Mouse (Mus musculus) C2C12 (cell line): ENCODE measurements around the gene Cntf. TPM values are rescaled to one million over a fixed set of nuclear protein-coding genes. Genes with fewer than 3 reads are reported as not detected.

Experiments used
- H3K27me3 ChIP-seq: one replicate; pipeline ENCODE4 v1.6.1; 2011; ENCODE audit not compliant: control insufficient read depth, insufficient read depth, insufficient read length
- H3K36me3 ChIP-seq: one replicate; pipeline ENCODE4 v1.6.1; 2011; ENCODE audit not compliant: control insufficient read depth, insufficient read depth
- H3K4me3 ChIP-seq: one replicate; pipeline ENCODE4 v1.5.1; 2011; ENCODE audit warnings: mild to moderate bottlenecking, control low read depth; ENCODE audit not compliant: poor library complexity, insufficient read depth, severe bottlenecking
- H3K79me2 ChIP-seq: one replicate; pipeline ENCODE4 v1.6.1; 2011; ENCODE audit not compliant: control insufficient read depth, insufficient read depth
- H3K79me3 ChIP-seq: one replicate; pipeline ENCODE4 v1.6.1; 2011; ENCODE audit warnings: low read depth, control low read depth
- H3ac ChIP-seq: one replicate; pipeline ENCODE3; 2011; ENCODE audit warnings: low read depth; ENCODE audit not compliant: control insufficient read depth, insufficient read length
- CEBPB ChIP-seq: IDR thresholded peaks from one replicate; pipeline ENCODE4 v1.6.1; 2011; ENCODE audit warnings: low read depth, mild to moderate bottlenecking, control low read depth, moderate library complexity
- CTCF ChIP-seq: IDR thresholded peaks from one replicate; pipeline ENCODE4 v1.5.1; 2011; ENCODE audit not compliant: control insufficient read depth, insufficient read depth, insufficient read length
- FOSL1 ChIP-seq: IDR thresholded peaks from one replicate; pipeline ENCODE4 v1.8.0; 2011; ENCODE audit warnings: mild to moderate bottlenecking, low read length; ENCODE audit not compliant: poor library complexity, insufficient read depth, severe bottlenecking
- MAX ChIP-seq: IDR thresholded peaks from one replicate; pipeline ENCODE4 v1.6.1; 2011; ENCODE audit warnings: mild to moderate bottlenecking, control low read depth
- MYOD1 ChIP-seq: IDR thresholded peaks from one replicate; pipeline ENCODE4 v1.6.1; 2011; ENCODE audit warnings: low read depth; ENCODE audit not compliant: control insufficient read depth, insufficient read length
- MYOG ChIP-seq: IDR thresholded peaks from one replicate; pipeline ENCODE4 v1.6.1; 2011; ENCODE audit not compliant: control insufficient read depth, insufficient read length; ENCODE audit errors: extremely low read depth
- USF1 ChIP-seq: IDR thresholded peaks from one replicate; pipeline ENCODE4 v1.6.1; 2011; ENCODE audit warnings: low read depth, mild to moderate bottlenecking, control low read depth, moderate library complexity
- polyA plus RNA-seq: library from polyadenylated mRNA; unstranded; fragments of >200 nt; fragmentation: generic; extraction: Trizol; gene quantifications from one replicate; pipeline ENCODE4 v1.2.1, GENCODE M21; 2012; ENCODE audit warnings: missing spikeins

The Cntf gene
- polyA plus RNA-seq, 1 experiment = 1.4 TPM

DNA sequence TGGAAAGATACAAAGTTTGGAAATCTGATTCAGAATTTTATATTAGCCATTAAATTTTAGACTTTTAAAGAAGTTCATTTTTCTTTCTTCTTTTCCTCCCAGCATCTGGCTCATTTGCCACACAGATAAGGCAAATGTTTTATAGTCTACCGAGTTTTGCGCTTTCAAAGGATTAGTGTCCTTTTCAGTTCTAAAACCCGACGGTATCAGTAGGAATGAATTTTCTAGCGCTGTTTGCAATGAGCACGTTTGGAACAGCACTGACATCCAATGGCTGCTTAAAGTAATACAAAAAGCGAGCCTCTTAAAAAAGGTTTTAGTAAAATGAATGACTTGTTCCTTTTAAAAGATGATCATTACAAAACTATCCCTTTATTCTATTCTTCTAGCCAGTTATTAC, 31.6 kb upstream of the Cntf start:
- Histone ChIP-seq H3K79me2 (peaks cover 31% of the 10 kb centered on the region), H3K79me3 (peaks cover 25% of the 10 kb centered on the region), H3K27me3 (no peaks in the 10 kb centered on the region), H3K36me3 (peaks cover 16% of the 10 kb centered on the region), H3K4me3 (peak overlapping the region; percentile 62), H3ac (no peak overlapping the region)
- no peak for TF ChIP-seq MAX
- TF ChIP-seq USF1 = no peak

- TF ChIP-seq CEBPB (no peak), MAX (peak; percentile 76), MYOG (no peak), FOSL1 (peak; percentile 2), MYOD1 (no peak)
- Histone ChIP-seq H3K27me3 (no peaks in the 10 kb centered on the region), H3K4me3 (peak overlapping the region; percentile 62), H3K79me2 (peaks cover 37% of the 10 kb centered on the region), H3K79me3 (peaks cover 31% of the 10 kb centered on the region), H3ac (peak overlapping the region; percentile 75), H3K36me3 (peaks cover 22% of the 10 kb centered on the region)
Observed at GRCm38 (mm10) chr19:12796328-12796931, 31.0 kb upstream of the Cntf start.

- TF ChIP-seq MYOG = no peak
- no peak for TF ChIP-seq CEBPB
- TF ChIP-seq MYOD1 = no peak
- TF ChIP-seq MAX = peak; percentile 65
- Histone ChIP-seq H3K79me3 (peaks cover 38% of the 10 kb centered on the region), H3K36me3 (peaks cover 28% of the 10 kb centered on the region), H3K79me2 (peaks cover 44% of the 10 kb centered on the region), H3K27me3 (no peaks in the 10 kb centered on the region), H3K4me3 (peak within 1 kb of the TSS; percentile 89), H3ac (peak within 1 kb of the TSS; percentile 96)
Observed at GRCm38 (mm10) chr19:12795511-12796327, 30.3 kb upstream of the Cntf start, which contains the start of the genes Zfp91 and Lpxn. Gene Zfp91 (minus strand): TSS chr19:12796126. Gene Lpxn (plus strand): TSS chr19:12796193.

DNA sequence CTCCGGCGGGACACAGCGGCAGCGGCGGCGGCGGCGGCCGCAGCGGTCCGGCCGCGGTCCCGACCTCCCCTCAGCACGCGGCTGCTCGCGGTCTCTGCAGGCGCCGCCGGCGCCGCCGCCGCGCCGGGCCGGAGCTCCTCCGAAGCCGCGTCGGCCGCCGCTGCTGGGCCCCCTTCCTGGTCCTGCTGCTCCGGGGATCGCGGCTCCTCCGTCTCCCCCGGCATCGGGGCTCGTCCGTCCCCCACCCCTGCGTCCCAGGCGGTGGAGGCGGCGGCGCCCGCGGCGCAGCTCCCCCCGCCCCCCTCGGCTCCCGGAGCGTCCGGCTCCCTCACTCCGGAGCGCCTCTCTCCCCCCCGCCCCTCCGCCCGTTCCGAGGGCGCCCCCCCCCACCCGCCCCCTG, 29.7 kb upstream of the Cntf start:
- peaks cover 34% of the 10 kb centered on the region for H3K36me3 ChIP-seq
- peak overlapping the region; percentile 96 for H3ac ChIP-seq
- peaks cover 45% of the 10 kb centered on the region for H3K79me3 ChIP-seq
- peak overlapping the region; percentile 89 for H3K4me3 ChIP-seq
- peaks cover 51% of the 10 kb centered on the region for H3K79me2 ChIP-seq
- TF ChIP-seq MYOG (no peak), CEBPB (no peak), MYOD1 (no peak), USF1 (no peak), FOSL1 (no peak), MAX (no peak), CTCF (no peak)
- no peaks in the 10 kb centered on the region for H3K27me3 ChIP-seq

GRCm38 (mm10) chr19:12794056-12795044, 28.9 kb upstream of the Cntf start:
- Histone ChIP-seq H3K27me3 (no peaks in the 10 kb centered on the region), H3K79me3 (peaks cover 52% of the 10 kb centered on the region), H3K36me3 (peaks cover 41% of the 10 kb centered on the region), H3K4me3 (peak overlapping the region; percentile 89), H3K79me2 (peaks cover 58% of the 10 kb centered on the region), H3ac (peak overlapping the region; percentile 96)
- TF ChIP-seq CEBPB (peak; percentile 7), MYOD1 (no peak), MAX (peak; percentile 84), CTCF (peak; percentile 89), FOSL1 (no peak), USF1 (peak; percentile 93)
